Mouse (Mus musculus) urinary bladder, postnatal 36 days (tissue): ENCODE measurements around the gene Rarres2.
"Not testable (repeated sequence)": the region's sequence is repeated elsewhere in the genome, so short reads cannot be mapped to it uniquely, and the experiment has no call there.

ENCODE experiments used
- DNase-seq, 2 experiments: peaks; one replicate each; pipeline ENCODE4 v3.0.0; 2022; ENCODE audit warnings: low spot score in 2 of 2, mixed read lengths in 1 of 2

Gene Rarres2

GRCm38 (mm10) chr6:48541560-48542450, 30.8 kb downstream of the Rarres2 start:
- peak in 1 of 2 experiments; percentile 71 for DNase-seq

GRCm38 (mm10) chr6:48540721-48541120, 31.9 kb downstream of the Rarres2 start:
- no peak for DNase-seq

- no peak for DNase-seq
Measured at GRCm38 (mm10) chr6:48539860-48540259, 32.7 kb downstream of the Rarres2 start.

- peak in 1 of 2 experiments; percentile 67 for DNase-seq
Measured at GRCm38 (mm10) chr6:48538841-48539737, 33.5 kb downstream of the Rarres2 start.

GRCm38 (mm10) chr6:48537105-48537954, 35.3 kb downstream of the Rarres2 start, which contains the start of gene Atp6v0e2:
Gene Atp6v0e2 (plus strand): TSS chr6:48537615.
- peak; percentile 52 to 75 for DNase-seq

GRCm38 (mm10) chr6:48536091-48536490, 36.5 kb downstream of the Rarres2 start:
- DNase-seq, result no peak

GRCm38 (mm10) chr6:48534913-48535312, 37.7 kb downstream of the Rarres2 start:
- no peak for DNase-seq

GRCm38 (mm10) chr6:48533475-48533874, 39.1 kb downstream of the Rarres2 start:
- no peak for DNase-seq

GRCm38 (mm10) chr6:48530862-48531261, 41.7 kb downstream of the Rarres2 start:
- DNase-seq, result no peak

- no peak for DNase-seq
Measured at GRCm38 (mm10) chr6:48529871-48530440, 42.6 kb downstream of the Rarres2 start.

GRCm38 (mm10) chr6:48529261-48529660, 43.3 kb downstream of the Rarres2 start:
- DNase-seq, result no peak

- no peak for DNase-seq
Measured at GRCm38 (mm10) chr6:48527901-48528300, 44.7 kb downstream of the Rarres2 start.

GRCm38 (mm10) chr6:48524882-48525281, 47.7 kb downstream of the Rarres2 start:
- DNase-seq, result not testable (repeated sequence)
